Mouse (Mus musculus) ES-E14 (cell line): ENCODE results near the gene Ankrd34a. TPM values are rescaled to one million over a fixed set of nuclear protein-coding genes. Genes with fewer than 3 reads are reported as not detected.
A peak's percentile ranks its signal among the peaks of the same experiment; 100 is the strongest.

Source experiments
- DNase-seq: peaks from one replicate; pipeline ENCODE4 v3.0.0-alpha.2; 2013; ENCODE audit warnings: low read depth, low spot score
- H3K27ac ChIP-seq: 2 replicates; pipeline ENCODE4 v1.5.1; 2012; ENCODE audit warnings: low read depth, mild to moderate bottlenecking, low read length, moderate library complexity, mixed read lengths; ENCODE audit not compliant: poor library complexity, insufficient read depth, severe bottlenecking
- H3K36me3 ChIP-seq: 2 replicates; pipeline ENCODE4 v1.6.1; 2012; ENCODE audit warnings: mild to moderate bottlenecking, low read length, moderate library complexity, mixed read lengths; ENCODE audit not compliant: control insufficient read depth, poor library complexity, insufficient read depth, severe bottlenecking
- H3K4me1 ChIP-seq, 2 experiments: fragments of 150-350 bp in 1 of 2; sonication (generic) in 1 of 2; 2 replicates each; pipeline ENCODE4 v1.6.1; 2012; ENCODE audit warnings: low read length in 2 of 2, mild to moderate bottlenecking in 1 of 2, mixed read lengths in 1 of 2; ENCODE audit not compliant: control insufficient read depth in 2 of 2, insufficient read depth in 2 of 2, poor library complexity in 1 of 2
- H3K4me3 ChIP-seq, 2 experiments: fragments of 150-350 bp in 1 of 2; sonication (generic) in 1 of 2; 2 replicates each; pipeline ENCODE4 v1.5.1; 2012; ENCODE audit warnings: low read length in 2 of 2, low read depth in 1 of 2, mild to moderate bottlenecking in 1 of 2, mixed read lengths in 1 of 2; ENCODE audit not compliant: insufficient read depth in 1 of 2, poor library complexity in 1 of 2, severe bottlenecking in 1 of 2
- H3K9ac ChIP-seq: 2 replicates; pipeline ENCODE4 v1.6.1; 2012; ENCODE audit warnings: low read depth, mild to moderate bottlenecking, low read length, mixed read lengths; ENCODE audit not compliant: poor library complexity, insufficient read depth, severe bottlenecking
- H3K9me3 ChIP-seq: fragments of 150-350 bp; sonication (generic); 2 replicates; pipeline ENCODE4 v1.6.1; 2012; ENCODE audit warnings: low read depth, mild to moderate bottlenecking, low read length; ENCODE audit not compliant: control insufficient read depth, insufficient read depth
- CHD2 ChIP-seq: IDR thresholded peaks from 2 replicates; pipeline ENCODE4 v1.6.1; 2014; ENCODE audit warnings: mild to moderate bottlenecking, low read depth, low read length, inconsistent platforms
- HCFC1 ChIP-seq: IDR thresholded peaks from 2 replicates; pipeline ENCODE4 v1.6.1; 2012; ENCODE audit warnings: low read length, inconsistent platforms, borderline replicate concordance; ENCODE audit not compliant: insufficient read depth
- MAFK ChIP-seq: IDR thresholded peaks from 2 replicates; pipeline ENCODE4 v1.6.1; 2014; ENCODE audit warnings: mild to moderate bottlenecking, low read depth, low read length, inconsistent platforms; ENCODE audit not compliant: insufficient read depth
- ZC3H11A ChIP-seq: IDR thresholded peaks from 2 replicates; pipeline ENCODE4 v1.6.1; 2012; ENCODE audit warnings: low read depth, mild to moderate bottlenecking, inconsistent platforms, low read length, borderline replicate concordance
- ZNF384 ChIP-seq: IDR thresholded peaks from 2 replicates; pipeline ENCODE4 v1.6.1; 2012; ENCODE audit warnings: low read depth, low read length, inconsistent platforms
- in situ Hi-C, 2 experiments: fragments of 600-800 bp; cut with MboI; formaldehyde crosslinking; loops; one replicate each; pipeline ENCODE4 v1.15.1; 2025; ENCODE audit warnings: low sequenced_read_pairs in 2 of 2, inconsistent platforms in 1 of 2; ENCODE audit not compliant: unreplicated experiment in 2 of 2
- total RNA-seq: library from RNA; depleted of rRNA; stranded (reverse); fragments of 300-350 nt; gene quantifications from 2 replicates; pipeline ENCODE4 v1.2.3, GENCODE M21; 2012

Gene Ankrd34a
- total RNA-seq, 1 experiment = 0.67 TPM

DNA sequence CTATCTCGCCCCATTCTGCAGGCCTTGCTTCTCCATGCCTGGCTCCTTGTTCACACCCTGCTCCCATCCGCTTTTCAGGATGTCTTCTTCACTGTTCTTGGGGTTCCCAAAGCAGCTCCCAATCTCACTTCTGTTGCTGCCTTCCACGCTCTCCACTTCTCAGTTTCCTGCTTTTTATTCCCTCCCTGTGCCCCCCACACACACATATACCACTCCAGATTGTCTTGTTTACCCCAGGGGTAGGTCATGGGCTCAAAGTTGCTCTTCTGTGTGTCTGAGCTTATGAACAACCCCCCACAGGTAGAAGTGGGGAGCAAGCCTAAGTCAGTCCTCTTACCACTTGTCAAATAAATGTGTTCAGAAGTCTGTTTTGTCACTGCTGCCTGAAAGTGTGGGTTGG lies 3.0 kb downstream of the Ankrd34a start:
- no peaks in the 10 kb centered on the region for H3K36me3 ChIP-seq
- H3K27ac ChIP-seq = no peak overlapping the region
- H3K9me3 ChIP-seq = no peaks in the 10 kb centered on the region
- DNase-seq = no peak
- peaks cover 4 to 14% of the 10 kb centered on the region in 2 experiments for H3K4me1 ChIP-seq
- TF ChIP-seq ZNF384 (no peak), CHD2 (no peak), MAFK (no peak), HCFC1 (no peak), ZC3H11A (no peak)
- no peak overlapping the region for H3K4me3 ChIP-seq
- in situ Hi-C loops = no loop called here
- no peak overlapping the region for H3K9ac ChIP-seq

DNA sequence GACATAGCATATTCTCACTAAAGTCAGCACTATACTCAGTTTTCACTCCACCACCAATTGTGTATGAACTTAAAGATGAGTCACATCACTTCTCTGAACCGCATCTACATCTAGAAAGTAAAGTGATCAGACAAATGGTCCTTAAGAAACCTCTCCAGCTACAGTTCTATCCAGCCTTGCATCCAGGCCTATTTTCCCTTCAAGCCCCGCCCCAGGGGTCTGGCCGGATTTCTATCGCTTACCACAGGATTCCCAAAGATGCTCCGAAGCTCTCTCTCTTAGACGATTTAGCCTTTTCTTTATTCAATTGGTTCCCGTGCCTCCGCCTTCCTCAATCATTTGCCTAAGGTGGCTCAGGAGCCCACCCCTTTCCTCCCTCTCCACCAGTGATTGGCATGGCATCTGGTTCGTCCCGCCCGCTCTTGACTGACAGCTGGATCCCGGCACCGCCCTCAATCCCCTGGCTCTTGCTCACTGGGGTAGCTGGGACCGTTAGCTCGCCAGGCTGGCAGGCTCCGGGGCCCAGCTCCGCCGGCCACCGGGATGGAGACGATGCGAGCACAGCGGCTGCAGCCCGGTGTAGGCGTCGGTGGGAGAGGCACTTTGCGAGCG lies 4.3 kb downstream of the Ankrd34a start, which contains the start of gene Lix1l:
Gene Lix1l (plus strand): TSS at position 511 of the 612 bp plus-strand sequence.
- Histone ChIP-seq H3K27ac (no peak within 1 kb of the TSS), H3K9me3 (no peaks in the 10 kb centered on the region), H3K4me1 (peaks cover 4 to 11% of the 10 kb centered on the region in 2 experiments; a peak in 3 of 4 replicates), H3K9ac (peak within 1 kb of the TSS; percentile 70; the same call in 1 of the 2 replicates), H3K4me3 (peak within 1 kb of the TSS; percentile 68 to 82), H3K36me3 (no peaks in the 10 kb centered on the region)
- no peak for TF ChIP-seq MAFK
- TF ChIP-seq HCFC1 = no peak
- no peak for TF ChIP-seq ZNF384
- peak; percentile 69 for TF ChIP-seq CHD2
- no peak for TF ChIP-seq ZC3H11A
- in situ Hi-C loops = no loop called here
- DNase-seq = peak; percentile 97

DNA sequence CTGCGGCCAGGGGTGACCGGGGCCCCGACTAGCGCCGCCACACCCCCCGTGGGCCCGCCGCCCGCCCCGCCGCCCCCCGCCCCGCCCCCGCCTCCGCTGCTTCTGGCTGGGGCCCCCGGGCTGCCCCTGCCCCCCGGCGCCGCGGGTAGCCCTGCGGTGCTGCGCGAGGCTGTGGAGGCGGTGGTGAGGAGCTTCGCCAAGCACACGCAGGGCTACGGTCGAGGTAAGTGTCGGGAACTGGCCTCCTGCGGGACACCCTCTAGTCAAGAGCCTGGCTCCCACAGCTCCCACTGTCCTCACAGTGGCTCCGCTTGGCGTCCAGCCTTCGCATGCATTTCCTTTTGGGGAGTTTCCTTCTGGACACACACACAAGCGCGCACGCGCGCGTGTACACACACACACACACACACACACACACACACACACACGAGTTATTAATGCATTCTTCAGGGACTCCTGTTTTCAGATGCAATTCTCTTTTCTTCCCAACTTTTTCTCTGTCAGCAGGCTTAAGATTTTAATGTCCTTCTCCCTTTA lies 4.9 kb downstream of the Ankrd34a start:
- TF ChIP-seq ZNF384 = no peak
- Histone ChIP-seq H3K9me3 (no peaks in the 10 kb centered on the region), H3K36me3 (no peaks in the 10 kb centered on the region), H3K4me3 (peak overlapping the region; percentile 68 to 82), H3K27ac (no peak overlapping the region), H3K9ac (peak overlapping the region; percentile 70; the same call in 1 of the 2 replicates), H3K4me1 (peaks cover 4 to 9% of the 10 kb centered on the region in 2 experiments; a peak in 3 of 4 replicates)
- in situ Hi-C loops = no loop called here
- DNase-seq = no peak

DNA sequence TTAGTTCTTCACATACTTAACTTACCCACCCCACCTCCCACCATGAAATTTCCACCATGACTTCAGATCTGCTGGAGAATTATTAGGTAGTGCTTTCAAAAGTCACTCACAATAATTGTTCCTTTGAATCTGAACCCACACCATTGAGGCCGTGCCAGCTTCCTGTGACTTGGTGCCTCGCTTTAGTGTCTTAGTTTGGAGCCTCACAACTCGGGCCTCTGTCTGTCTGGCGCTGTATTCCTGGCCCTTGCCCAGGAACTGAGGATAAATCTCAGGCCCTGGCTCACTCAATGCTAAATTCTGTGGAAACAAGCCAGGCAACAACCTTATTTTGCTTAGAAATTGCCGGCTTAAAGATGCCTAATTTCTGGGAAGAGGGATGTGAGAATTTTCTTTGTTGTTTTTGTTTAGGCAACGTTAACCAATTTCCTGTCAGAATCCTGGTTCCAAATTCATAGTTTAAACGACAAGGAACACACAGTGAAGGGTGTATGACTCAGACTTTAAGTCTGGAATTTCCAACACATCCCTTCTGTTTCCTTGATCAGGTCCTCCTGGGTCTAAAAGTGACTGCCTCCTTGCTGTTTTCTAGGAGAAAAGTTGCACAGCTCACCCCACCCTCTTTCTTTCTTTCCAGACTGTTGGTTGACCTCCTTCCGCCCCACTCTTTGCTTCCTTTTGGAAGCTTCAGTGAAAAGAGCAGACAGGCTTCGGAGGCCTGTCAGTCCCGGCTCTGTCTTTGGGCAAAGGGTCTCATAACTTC lies 5.7 kb downstream of the Ankrd34a start:
- H3K36me3 ChIP-seq = no peaks in the 10 kb centered on the region
- H3K9me3 ChIP-seq = no peaks in the 10 kb centered on the region
- H3K4me3 ChIP-seq = peak overlapping the region in 1 of 2 experiments; percentile 68; a peak in 1 of 4 replicates
- no peak for DNase-seq
- no peak overlapping the region for H3K27ac ChIP-seq
- no peak overlapping the region for H3K9ac ChIP-seq
- peaks cover 4 to 9% of the 10 kb centered on the region in 2 experiments; a peak in 3 of 4 replicates for H3K4me1 ChIP-seq
- in situ Hi-C loops = no loop called here
- TF ChIP-seq MAFK (no peak), ZC3H11A (no peak), CHD2 (no peak), ZNF384 (no peak), HCFC1 (no peak)
